Mouse (Mus musculus): ENCODE data around the gene Gtsf1l.

GRCm38 (mm10) chr2:163082591-163082990 lies 5.1 kb downstream of the Gtsf1l start:
- TF ChIP-seq POLR2A (IDR thresholded peaks at IDR 0.05; ENCODE audit: control insufficient read depth, low read depth, low read length) = no peak
- no peak for TF ChIP-seq CTCF (IDR thresholded peaks at IDR 0.05; ENCODE audit: control insufficient read depth, insufficient read depth, insufficient replicate concordance, low read depth, low read length)

Data from testis, adult 2 months (tissue).